Mouse (Mus musculus) retina, postnatal 1 day (tissue): Measurements from ENCODE around the gene Fam136a.

ENCODE experiments used
- DNase-seq: peaks from one replicate; pipeline ENCODE4 v3.0.0-alpha.2; 2012

Gene Fam136a

DNA sequence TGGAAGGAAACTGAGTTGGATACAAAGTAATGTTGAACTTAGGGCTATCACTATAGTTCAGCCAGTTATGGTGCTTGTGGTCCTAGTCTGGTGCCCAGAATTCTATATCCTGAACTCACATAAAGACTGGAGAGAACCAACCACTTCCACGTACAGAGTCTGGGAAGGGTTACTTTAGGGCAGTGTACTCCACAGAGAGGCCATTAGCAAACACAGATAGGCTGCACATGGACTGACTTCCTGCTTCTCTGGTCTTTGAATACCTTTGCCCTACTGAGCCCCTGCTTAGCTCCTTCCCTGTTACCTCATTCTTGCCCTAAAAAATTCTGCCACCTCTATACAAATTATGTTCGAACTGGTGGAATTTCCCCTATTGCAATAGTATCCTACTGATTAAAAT is 34.5 kb downstream of the Fam136a start:
- DNase-seq, result no peak

DNA sequence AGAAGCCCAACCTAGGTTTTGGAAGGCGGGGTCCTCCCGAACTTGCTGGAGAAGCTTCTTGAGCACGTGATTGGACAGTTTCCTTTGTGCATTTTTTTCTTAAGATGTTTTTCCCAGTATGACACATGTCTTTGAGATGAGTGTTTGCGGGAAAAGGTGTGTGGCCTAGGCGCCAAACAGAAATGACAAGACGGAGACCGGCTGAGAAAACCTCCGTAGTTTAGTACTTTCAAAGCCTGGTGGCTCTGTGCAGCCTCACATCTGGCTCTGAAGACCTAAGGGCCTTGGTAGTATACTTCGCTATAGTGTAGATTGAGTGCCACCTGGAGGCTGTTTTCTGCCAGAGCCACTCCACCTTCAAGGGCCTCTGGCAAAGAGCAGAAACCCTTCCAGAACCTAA is 35.5 kb downstream of the Fam136a start:
- DNase-seq, result peak; percentile 76

DNA sequence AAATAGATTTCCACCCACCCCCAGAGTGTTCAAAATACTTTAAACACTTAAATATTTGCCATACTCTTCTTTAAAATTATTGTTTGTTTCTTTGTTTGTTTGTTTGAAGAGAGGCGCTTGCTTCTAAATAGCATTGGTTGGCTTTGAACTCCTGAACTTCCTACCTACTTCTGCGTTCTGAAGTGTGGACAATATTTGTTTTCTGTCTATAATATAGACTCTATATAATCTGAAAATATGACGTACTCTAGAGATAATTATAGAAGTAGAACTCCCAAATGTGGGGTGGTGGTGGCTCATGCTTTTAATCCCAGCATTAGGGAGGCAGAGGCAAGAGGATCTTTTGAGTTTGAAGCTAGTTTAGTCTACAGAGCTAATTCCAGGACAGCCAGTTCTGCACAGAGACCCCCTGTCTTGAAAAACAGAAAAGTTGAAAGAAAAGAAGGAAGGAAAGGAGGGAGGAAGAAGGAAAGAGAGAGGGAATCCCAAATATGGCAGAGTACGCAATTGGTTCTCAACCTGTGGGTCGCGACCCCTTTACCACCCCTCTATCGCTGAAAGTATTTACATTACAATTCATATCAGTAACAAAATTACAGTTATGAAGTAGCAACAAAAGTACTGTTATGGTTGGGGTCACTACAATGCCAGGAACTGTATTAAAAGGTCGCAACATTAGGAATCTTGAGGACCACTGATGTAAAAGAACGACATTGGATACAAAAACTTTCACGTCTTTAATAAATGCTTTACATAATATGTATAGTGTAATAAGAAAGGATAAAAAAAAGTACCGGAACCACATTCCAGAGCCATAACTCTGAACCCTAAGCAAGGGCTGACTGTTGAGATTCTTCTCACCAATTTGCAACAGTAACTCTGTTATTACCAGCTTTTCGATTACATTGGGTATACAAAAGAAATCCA is 37.5 kb downstream of the Fam136a start:
- no peak for DNase-seq

- no peak for DNase-seq
These were observed 38.3 kb downstream of the Fam136a start for GRCm38 (mm10) chr6:86403728-86404099.

DNA sequence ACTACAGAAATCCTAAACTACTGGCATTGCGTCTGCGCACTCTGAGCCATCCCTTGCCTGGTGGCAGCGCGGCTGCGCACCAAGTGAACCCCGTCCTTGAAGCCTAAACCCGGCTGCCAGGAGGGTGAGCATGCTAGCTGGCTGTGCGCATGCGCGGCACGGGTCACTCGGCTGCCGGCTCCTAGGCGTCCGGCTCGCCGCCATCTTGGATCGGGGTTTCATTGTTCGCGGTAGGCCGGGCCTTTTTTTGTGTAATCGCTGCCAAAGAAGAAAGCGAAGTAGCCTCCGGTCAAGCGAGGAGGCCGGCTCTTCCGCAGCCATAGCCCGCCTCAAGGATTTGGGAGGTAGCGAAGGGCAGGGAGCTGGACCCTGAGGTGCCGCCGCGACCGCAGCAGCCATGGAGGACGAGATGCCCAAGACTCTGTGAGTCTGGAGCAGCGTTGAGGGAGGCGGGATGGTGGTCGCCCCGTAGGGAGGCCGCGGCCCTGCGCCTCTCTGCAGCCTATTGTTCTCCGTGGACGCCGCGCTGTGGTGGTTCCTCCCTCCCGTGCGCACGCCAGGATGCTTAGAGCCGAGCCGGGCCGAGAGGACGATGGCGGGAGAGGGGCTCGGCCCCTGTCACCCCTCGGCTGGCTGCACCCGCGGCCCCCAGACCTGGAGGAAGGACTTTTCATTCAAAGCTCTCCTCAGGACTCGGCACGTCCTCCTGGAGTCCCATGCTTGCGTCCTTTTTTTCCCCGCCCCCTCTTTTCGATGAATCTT is 38.8 kb downstream of the Fam136a start, which contains the start of gene Tia1:
Gene Tia1, plus strand, starts transcription at position 120 of the 762 bp plus-strand sequence.
- DNase-seq, result peak; percentile 99

GRCm38 (mm10) chr6:86404996-86405395 is 39.5 kb downstream of the Fam136a start:
- peak; percentile 25 for DNase-seq

DNA sequence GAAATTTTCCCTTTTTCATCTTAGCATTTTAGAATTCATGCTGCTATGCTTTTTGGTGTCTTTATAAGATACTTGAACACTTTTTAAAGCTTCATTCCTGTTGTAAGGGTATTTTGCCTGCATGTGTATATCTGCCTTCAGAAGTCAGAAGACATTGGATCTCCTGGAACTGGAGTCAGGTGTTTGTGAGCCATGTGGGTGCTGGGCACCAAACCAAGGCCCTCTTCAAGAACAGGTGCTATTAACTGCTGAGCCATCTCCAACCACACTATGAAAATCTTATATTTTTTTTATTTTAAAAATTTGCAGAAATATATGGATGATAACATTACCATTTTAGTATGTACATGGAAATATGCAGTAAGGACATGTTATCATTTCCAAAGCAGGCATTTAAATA is 40.9 kb downstream of the Fam136a start:
- no peak for DNase-seq

DNA sequence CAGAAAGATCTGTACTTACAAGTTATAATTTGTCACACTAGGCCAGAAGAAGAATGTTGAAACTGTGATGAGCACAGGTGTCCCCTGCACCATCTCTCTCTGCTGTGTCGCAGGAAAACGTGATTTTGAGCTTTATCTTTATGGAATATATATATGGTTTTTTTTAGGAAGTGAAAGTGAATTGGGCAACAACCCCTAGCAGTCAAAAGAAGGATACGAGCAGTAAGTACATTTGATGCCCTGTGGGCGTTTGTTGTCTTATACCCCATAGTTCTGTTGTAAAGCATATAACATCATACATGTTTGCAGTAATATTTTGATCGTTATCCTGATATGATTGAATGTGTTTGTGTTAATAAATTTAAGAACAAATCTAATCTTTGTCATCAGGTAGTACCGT is 53.3 kb downstream of the Fam136a start:
- DNase-seq, result no peak

DNA sequence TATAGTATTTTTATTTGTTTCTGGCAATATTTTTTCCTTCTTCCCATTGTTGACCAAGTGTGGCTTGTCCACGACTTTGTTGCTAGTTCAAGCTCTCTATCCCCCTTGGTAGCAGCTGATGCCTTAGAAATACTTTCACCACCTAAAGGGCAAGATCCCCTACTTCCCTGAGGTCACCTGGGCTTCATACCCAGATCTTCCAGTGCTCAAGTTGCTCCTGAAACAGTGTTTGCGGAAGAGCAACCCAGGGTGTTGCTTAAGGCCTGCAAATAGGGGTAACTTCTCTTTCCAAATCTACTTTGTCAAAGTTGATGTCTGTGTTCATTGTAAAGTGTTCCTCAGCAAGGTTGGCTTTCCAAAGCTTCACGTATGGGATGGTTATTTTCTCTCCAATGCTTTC is 53.8 kb downstream of the Fam136a start:
- no peak for DNase-seq
